Mouse (Mus musculus) kidney, adult 2 months (tissue): ENCODE measurements around the gene F2rl3.

ENCODE experiments used
- CTCF ChIP-seq: fragments of 200-500 bp; conservative IDR thresholded peaks from 2 replicates; pipeline ENCODE4 v1.5.1; 2011; ENCODE audit warnings: low read depth, mild to moderate bottlenecking, control low read depth, low read length, moderate library complexity, mixed read lengths; ENCODE audit not compliant: insufficient read depth, insufficient read length
- POLR2A ChIP-seq: fragments of 200-500 bp; IDR thresholded peaks from one replicate; pipeline ENCODE4 v1.6.1; 2011; ENCODE audit warnings: low read depth, low read length, control low read depth

- TF ChIP-seq CTCF (no peak), POLR2A (no peak)
These were observed at the start of gene F2rl3 for GRCm38 (mm10) chr8:72761322-72762051.
